Mouse (Mus musculus) embryonic fibroblast, embryonic 13.5 days (primary cell): Measurements from ENCODE around the gene Gm11639.

ENCODE experiments used
- CTCF ChIP-seq: IDR thresholded peaks from 2 replicates; pipeline ENCODE4 v1.5.1; 2011; ENCODE audit warnings: mild to moderate bottlenecking, control low read depth, low read length, moderate library complexity, borderline replicate concordance; ENCODE audit not compliant: insufficient read depth
- POLR2A ChIP-seq: IDR thresholded peaks from 2 replicates; pipeline ENCODE4 v1.6.1; 2011; ENCODE audit warnings: low read depth, mild to moderate bottlenecking, control low read depth, low read length, moderate library complexity

DNA sequence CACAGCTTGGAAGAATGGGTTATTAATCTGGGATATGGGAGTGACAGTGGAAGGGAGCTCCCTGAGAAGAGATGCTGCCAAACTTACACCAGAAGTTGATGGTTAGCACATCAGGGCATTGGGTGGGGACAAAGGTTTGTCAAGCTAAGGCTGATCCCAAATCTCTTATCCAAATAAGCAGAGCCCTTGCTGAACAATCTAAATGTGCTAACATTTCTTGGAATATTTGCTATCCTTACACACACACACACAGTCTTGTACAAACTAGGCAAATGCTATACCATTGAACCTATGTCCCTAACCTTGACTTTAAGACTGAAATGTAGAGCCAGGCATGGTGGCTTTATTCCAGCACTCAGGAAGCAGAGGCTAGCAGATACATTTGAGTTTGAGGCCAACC, 458.1 kb downstream of the Gm11639 start:
- no peak for TF ChIP-seq CTCF
- no peak for TF ChIP-seq POLR2A
